ENCODE assay signal across 27 mouse cellular contexts in the genomic region with DNA sequence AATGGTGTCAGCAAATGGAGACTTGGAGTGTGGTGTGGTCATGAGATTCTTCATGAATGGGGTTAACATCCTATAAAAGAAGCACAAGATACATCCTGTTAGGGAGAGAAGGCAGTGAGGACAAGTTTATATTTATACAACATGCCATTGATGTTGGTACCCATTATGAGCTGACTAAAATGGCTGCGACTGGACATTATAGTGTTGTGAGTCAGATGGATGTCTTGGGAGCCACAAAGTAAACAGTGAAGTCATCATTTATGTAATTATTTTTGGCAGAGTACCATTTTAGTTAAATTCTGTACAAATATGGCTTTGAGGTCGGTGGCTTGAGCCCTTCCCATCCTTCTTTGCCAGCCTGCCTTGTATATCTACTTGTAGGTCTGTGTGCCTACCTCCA. TPM values are rescaled to one million over a fixed set of nuclear protein-coding genes. Genes with fewer than 3 reads are reported as not detected.
A peak's percentile ranks its signal among the peaks of the same experiment; 100 is the strongest.
DNase-seq lines count a peak whose midpoint lies in the region; ATAC-seq and TF ChIP-seq lines count a peak whose summit lies in the region.
"Had no signal": no experiment of that assay in that cellular context is flagged by ENCODE, and none has a peak within 500 bp of the region (broad histone marks: within the 10 kb centered on the region; RNA-seq: fewer than 3 reads in every experiment).

No protein-coding gene starts in this region.

- H3K4me3 ChIP-seq in lung, embryonic 14.5 days (ENCODE audit: low read depth, low read length): no peak overlapping the region
- H3K4me3 ChIP-seq in lung, adult 2 months (replicated peaks; ENCODE audit: extremely low read depth, low read depth, low read length): no peak overlapping the region
- no peak overlapping the region for H3K4me3 ChIP-seq in lung, postnatal 0 days (ENCODE audit: low read depth, low read length)
- no peak overlapping the region for H3K4me3 ChIP-seq in C2C12 (ENCODE audit: insufficient read depth, poor library complexity, severe bottlenecking)
- H3K4me3 ChIP-seq: embryonic facial prominence, embryonic 10.5 days; embryonic facial prominence, embryonic 13.5 days; erythroblast, embryonic 14.5 days; forebrain, embryonic 12.5 days; forebrain, embryonic 15.5 days; heart, adult 2 months; heart, embryonic 10.5 days; heart, embryonic 13.5 days had no signal

- TF ChIP-seq CTCF in lung, embryonic 14.5 days (IDR thresholded peaks at IDR 0.05; ENCODE audit: low read depth): no peak
- no peak for TF ChIP-seq CTCF in lung, adult 2 months (IDR thresholded peaks at IDR 0.05; ENCODE audit: insufficient read depth, low read length)
- no peak for TF ChIP-seq CTCF in lung, postnatal 0 days (IDR thresholded peaks at IDR 0.05)
- no peak for TF ChIP-seq CTCF in C2C12 (IDR thresholded peaks at IDR 0.05; ENCODE audit: control insufficient read depth, insufficient read depth, insufficient read length)

- no peaks in the 10 kb centered on the region for H3K27me3 ChIP-seq in lung, embryonic 14.5 days (ENCODE audit: insufficient read depth, low read length)
- no peaks in the 10 kb centered on the region for H3K27me3 ChIP-seq in lung, postnatal 0 days (replicated peaks; ENCODE audit: insufficient read depth, low read length)
- no peaks in the 10 kb centered on the region for H3K27me3 ChIP-seq in C2C12 (ENCODE audit: control insufficient read depth, insufficient read depth, insufficient read length)
- H3K27me3 ChIP-seq: embryonic facial prominence, embryonic 13.5 days; forebrain, embryonic 12.5 days; forebrain, embryonic 15.5 days; heart, embryonic 13.5 days; Patski had no signal

- no peaks in the 10 kb centered on the region for H3K36me3 ChIP-seq in lung, embryonic 14.5 days (ENCODE audit: insufficient read depth)
- no peaks in the 10 kb centered on the region for H3K36me3 ChIP-seq in lung, postnatal 0 days (ENCODE audit: insufficient read depth, low read length)
- no peaks in the 10 kb centered on the region for H3K36me3 ChIP-seq in C2C12 (ENCODE audit: control insufficient read depth, insufficient read depth)
- H3K36me3 ChIP-seq: embryonic facial prominence, embryonic 10.5 days; embryonic facial prominence, embryonic 13.5 days; forebrain, embryonic 12.5 days; forebrain, embryonic 15.5 days; heart, embryonic 10.5 days; heart, embryonic 13.5 days had no signal

- no peaks in the 10 kb centered on the region; the same call in 1 of the 2 replicates for H3K4me1 ChIP-seq in lung, embryonic 14.5 days (ENCODE audit: insufficient read depth)
- H3K4me1 ChIP-seq in lung, adult 2 months (ENCODE audit: control insufficient read depth, insufficient read depth, low read length): 0 out of 2 replicates have a peak, but pooled peaks cover 3% of the 10 kb centered on the region
- H3K4me1 ChIP-seq in lung, postnatal 0 days (ENCODE audit: insufficient read depth, low read depth, low read length): no peaks in the 10 kb centered on the region; the same call in 1 of the 2 replicates
- H3K4me1 ChIP-seq: embryonic facial prominence, embryonic 13.5 days had no signal

- H3K9ac ChIP-seq in lung, embryonic 14.5 days: no peak overlapping the region
- no peak overlapping the region for H3K9ac ChIP-seq in lung, postnatal 0 days (replicated peaks; ENCODE audit: low read depth)
- H3K9ac ChIP-seq: embryonic facial prominence, embryonic 13.5 days; forebrain, embryonic 12.5 days; forebrain, embryonic 15.5 days; heart, embryonic 13.5 days; hindbrain, embryonic 14.5 days had no signal

- H3K4me2 ChIP-seq in lung, embryonic 14.5 days: no peak overlapping the region
- no peak overlapping the region for H3K4me2 ChIP-seq in lung, postnatal 0 days (replicated peaks; ENCODE audit: low read depth, low read length)
- H3K4me2 ChIP-seq: embryonic facial prominence, embryonic 13.5 days; forebrain, embryonic 12.5 days; forebrain, embryonic 15.5 days; heart, embryonic 13.5 days; hindbrain, embryonic 14.5 days had no signal

- TF ChIP-seq EP300 in lung, postnatal 0 days (IDR thresholded peaks at IDR 0.05): no peak

- no peaks in the 10 kb centered on the region for H3K9me3 ChIP-seq in lung, embryonic 14.5 days (ENCODE audit: low read depth, low read length)
- H3K9me3 ChIP-seq in lung, postnatal 0 days (ENCODE audit: low read length): no peaks in the 10 kb centered on the region
- H3K9me3 ChIP-seq: embryonic facial prominence, embryonic 10.5 days; embryonic facial prominence, embryonic 13.5 days; forebrain, embryonic 12.5 days; forebrain, embryonic 15.5 days; heart, embryonic 10.5 days; heart, embryonic 13.5 days had no signal

- H3K79me2 ChIP-seq in C2C12 (ENCODE audit: control insufficient read depth, insufficient read depth): no peaks in the 10 kb centered on the region

- ATAC-seq in lung, embryonic 14.5 days (ENCODE audit: insufficient read depth): peak; percentile 77
- peak; percentile 52 for ATAC-seq in lung, postnatal 0 days
- ATAC-seq: forebrain, embryonic 15.5 days; hindbrain, postnatal 0 days; inflammation-experienced regulatory T-cells, adult 6 months; Patski had no signal

- no peaks in the 10 kb centered on the region for H3K79me3 ChIP-seq in C2C12 (ENCODE audit: low read depth)

- 35% methylated on average over 2 of the region's 2 CpGs for WGBS in lung, embryonic 14.5 days
- 45% methylated on average over 2 of the region's 2 CpGs for WGBS in lung, adult 2 months
- 27% methylated on average over 2 of the region's 2 CpGs for whole genome bisulfite sequencing in lung, postnatal 0 days

- TF ChIP-seq POLR2A in lung, adult 2 months (IDR thresholded peaks at IDR 0.05; ENCODE audit: borderline replicate concordance, extremely low read depth, low read depth, low read length): no peak

- H3ac ChIP-seq in C2C12 (ENCODE audit: control insufficient read depth, insufficient read length, low read depth): no peak overlapping the region

- peak; percentile 67 for DNase-seq in lung, embryonic 14.5 days
- no peak for DNase-seq in lung, adult 2 months
- DNase-seq in lung, postnatal 0 days (ENCODE audit: low spot score): peak; percentile 8
- DNase-seq in lung, postnatal 14 days: no peak
- DNase-seq in adrenal gland, postnatal 10 days: no peak
- DNase-seq: adrenal gland, postnatal 14 days; cerebellum, adult 11 months; cerebellum, adult 2 months; cerebellum, adult 9-11 months; cerebellum, postnatal 25 days; gastrocnemius, postnatal 36 days; heart, adult 2 months; heart, postnatal 14 days; heart, postnatal 4 days had no signal

- H3K27ac ChIP-seq in lung, embryonic 14.5 days (ENCODE audit: low read depth): no peak overlapping the region
- no peak overlapping the region for H3K27ac ChIP-seq in lung, postnatal 0 days (ENCODE audit: low read length)
- H3K27ac ChIP-seq: embryonic facial prominence, embryonic 10.5 days; embryonic facial prominence, embryonic 13.5 days; forebrain, embryonic 12.5 days; forebrain, embryonic 15.5 days; heart, adult 2 months; heart, embryonic 10.5 days; hindbrain, embryonic 14.5 days; hindbrain, postnatal 0 days had no signal

TF ChIP-seq in C2C12, 6 proteins besides CTCF, POLR2A, EP300 and RAD21:
- TF ChIP-seq MAX (IDR thresholded peaks at IDR 0.05) (peak; percentile 44), USF1 (IDR thresholded peaks at IDR 0.05; ENCODE audit: low read depth) (no peak), FOSL1 (IDR thresholded peaks at IDR 0.05; ENCODE audit: insufficient read depth, low read length, poor library complexity, severe bottlenecking) (peak; percentile 35)

RNA-seq across cellular contexts. Expression of gene Sema6d, which starts 31.8 kb away (rescaled TPM):
- polyA plus RNA-seq in lung, embryonic 14.5 days (2014; fragmentation: Nextera tagmentation; extraction: Ambion mirVana): 24.4 and 26.7 TPM in 2 replicates
- 25.3 and 25.7 TPM in 2 replicates for polyA plus RNA-seq in lung, adult 2 months (2012; rRNA removed)
- 7.4 and 11.1 TPM in 2 replicates for polyA plus RNA-seq in lung, postnatal 0 days (2015; fragmentation: Nextera tagmentation; extraction: Ambion mirVana)
- 3.1 TPM for polyA plus RNA-seq in C2C12 (2012; fragmentation: generic; extraction: Trizol)
- total RNA-seq in adrenal gland, postnatal 10 days (2021): 10 to 100 TPM; 17.3 to 22.2 TPM
- total RNA-seq: common myeloid progenitor, adult 5-6 weeks had no signal

Comparison
In these comparisons a context has a peak if more than half of its experiments do, and no peak if none do; other contexts are left out.
1. DNase-seq: peak in lung, embryonic 14.5 days (single experiment) and lung, postnatal 0 days (single experiment); none in lung, adult 2 months (single experiment), lung, postnatal 14 days (single experiment) and adrenal gland, postnatal 10 days (single experiment).